Mouse (Mus musculus): ENCODE results near the gene Khdc3.
"Not testable (repeated sequence)": the region's sequence is repeated elsewhere in the genome, so short reads cannot be mapped to it uniquely, and the experiment has no call there.

Khdc3 gene

DNA sequence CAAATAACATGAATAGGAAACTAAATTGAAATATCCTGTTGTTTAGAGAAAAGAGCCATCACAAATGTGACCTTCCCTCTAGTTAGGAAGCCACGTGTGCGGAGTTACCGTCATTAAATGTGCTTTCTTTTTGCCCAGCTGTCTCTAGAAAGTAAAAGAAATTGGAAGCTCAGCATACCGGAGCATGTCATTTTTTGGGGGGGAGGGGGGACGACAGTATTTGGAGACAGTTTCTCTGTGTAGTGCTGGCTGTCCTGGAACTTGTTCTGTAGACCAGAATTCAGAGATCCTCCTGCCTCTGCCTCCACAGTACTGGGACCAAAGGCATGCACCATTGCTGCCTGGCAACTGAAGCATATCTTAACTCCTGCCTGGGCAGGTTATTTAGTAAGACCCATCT, at the start of gene Khdc3:
TSS of gene Khdc3 (plus strand) at position 301 of the 400 bp plus-strand sequence.
- no peak for DNase-seq (ENCODE audit: low spot score)

DNA sequence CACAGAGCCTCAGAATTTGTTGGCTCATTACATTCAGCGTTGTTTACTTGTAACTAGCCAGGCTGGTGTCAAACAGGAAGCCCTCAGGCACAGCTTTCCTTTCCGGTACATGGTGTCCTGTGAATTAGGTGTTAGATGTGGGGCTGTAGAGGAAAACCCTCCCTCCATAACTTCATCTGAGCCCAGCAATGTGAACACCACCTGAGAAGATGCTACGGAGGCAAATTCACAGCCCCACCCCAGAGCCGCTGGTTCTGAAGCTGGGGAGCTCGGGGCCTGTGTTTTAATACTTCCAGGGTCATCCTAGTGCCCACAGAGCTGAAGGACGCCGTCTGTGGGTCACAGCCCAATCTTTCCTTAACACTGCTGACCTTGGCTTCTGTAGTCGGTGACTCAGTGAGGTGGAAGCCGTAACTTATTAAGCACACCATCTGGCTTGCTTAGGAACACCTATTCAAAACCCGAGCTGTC, 46.2 kb upstream of the Khdc3 start:
- no peak for DNase-seq (ENCODE audit: low spot score)

DNA sequence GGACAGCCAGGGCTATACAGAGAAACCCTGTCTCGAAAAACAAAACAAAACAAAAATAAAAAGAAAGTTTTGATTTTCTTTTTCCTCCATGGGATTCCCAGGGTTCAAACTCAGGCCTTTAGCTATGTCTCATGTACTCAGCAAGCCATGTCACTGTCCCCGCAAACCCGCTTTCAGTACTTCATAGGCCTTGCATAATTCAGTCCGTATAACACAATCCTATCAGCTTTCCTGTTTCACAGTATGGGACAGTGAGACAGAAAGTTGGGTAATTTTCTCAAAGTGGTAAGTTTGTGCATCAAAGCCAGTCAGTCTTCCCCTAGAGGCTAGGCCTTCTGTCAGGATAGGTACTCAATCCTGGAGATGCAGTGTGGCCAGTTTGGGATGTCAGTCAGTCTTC, 42.4 kb upstream of the Khdc3 start:
- DNase-seq (ENCODE audit: low spot score), result no peak

DNA sequence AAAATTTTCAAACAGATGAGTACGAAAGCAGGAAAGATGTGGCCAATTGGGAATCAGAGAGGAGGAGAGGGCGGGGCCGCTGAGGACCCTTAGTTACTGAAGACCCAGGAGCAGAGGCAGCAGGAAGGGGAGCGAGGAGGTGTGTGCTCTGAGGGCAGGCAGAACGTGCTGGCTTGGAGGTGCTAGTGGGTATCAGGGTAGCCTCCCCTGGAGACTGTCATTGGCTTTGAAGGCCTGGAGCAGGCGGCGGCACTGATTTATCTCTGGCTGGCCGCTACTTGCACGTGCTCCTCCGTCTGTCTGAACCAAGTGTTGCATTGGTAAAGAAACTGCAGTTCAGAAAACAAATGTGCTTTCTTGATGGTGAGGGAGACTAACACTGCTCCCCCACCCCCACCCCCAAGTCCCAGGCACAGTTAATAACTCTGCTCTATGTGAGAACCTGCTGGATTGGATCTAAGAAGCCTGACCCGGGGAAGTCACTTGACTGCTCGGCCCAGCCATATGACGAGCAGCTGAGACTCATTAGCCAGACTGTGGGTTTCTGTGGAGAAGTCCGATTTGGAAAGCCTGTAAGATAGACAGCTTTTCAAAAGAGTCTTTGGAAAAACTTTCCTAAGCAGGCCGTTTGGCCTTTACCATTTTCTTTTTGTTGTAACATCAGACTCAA, 37.9 kb upstream of the Khdc3 start:
- no peak for DNase-seq (ENCODE audit: low spot score)

DNA sequence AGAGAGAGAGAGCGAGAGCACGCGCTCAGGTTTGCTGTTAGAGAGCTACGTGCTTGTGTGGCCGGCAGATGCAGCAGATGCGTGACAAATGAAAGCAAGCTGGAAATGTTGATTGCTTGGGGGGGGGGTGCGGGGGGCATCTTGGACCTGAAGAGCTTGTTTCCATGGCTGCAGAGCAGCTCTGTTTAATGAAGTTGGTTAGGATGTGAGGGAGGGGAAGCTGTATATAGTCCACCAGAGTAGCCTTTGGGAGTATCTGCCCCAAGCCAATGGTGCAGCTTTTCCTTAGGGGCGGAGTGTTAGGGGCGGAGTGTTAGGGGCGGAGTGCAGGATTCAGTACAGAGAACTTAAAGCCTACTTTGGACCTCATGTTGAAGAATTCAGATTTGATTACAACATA, 34.5 kb upstream of the Khdc3 start:
- DNase-seq (ENCODE audit: low spot score), result no peak

DNA sequence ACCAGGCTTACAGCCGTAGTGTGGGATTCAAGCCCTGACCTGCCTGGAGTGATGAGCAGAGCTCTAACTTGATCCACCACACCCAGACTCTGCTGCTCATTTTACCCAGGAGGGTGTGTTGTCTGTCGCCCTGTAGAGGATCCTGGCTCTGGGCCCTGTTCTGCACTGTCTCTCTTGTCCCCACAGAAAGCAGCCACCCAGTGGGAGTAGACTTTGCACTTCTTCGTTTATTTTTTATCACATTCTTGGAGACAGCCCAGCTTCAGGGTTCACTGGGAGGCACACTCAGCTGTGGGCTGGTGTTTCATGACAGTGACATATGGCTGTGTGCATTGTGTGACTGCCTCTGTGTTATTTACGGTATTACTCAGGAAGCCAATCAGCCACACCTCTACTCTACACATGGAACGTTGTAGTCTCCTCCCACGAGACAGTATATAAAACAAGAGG, 33.4 kb upstream of the Khdc3 start:
- DNase-seq (ENCODE audit: low spot score), result no peak

DNA sequence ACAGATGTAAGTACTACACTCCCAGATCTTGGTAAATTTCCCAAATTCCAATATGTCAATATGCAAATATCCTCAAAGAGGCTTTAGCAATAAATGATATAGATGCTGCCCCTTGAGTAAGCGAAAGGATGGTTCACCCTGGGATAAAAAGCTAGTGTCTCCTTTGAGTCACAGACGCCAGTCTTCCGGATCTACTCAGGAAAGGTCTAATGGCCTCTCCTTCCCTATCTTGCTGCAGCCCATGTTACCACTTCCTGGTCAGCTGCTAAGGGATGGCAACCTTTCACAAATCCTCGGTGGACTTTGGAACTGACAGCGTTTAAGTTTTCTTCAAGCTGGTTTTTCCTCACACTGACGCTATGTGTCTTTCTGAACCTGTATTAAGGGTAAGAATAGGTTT, 32.9 kb upstream of the Khdc3 start:
- DNase-seq (ENCODE audit: low spot score), result no peak

DNA sequence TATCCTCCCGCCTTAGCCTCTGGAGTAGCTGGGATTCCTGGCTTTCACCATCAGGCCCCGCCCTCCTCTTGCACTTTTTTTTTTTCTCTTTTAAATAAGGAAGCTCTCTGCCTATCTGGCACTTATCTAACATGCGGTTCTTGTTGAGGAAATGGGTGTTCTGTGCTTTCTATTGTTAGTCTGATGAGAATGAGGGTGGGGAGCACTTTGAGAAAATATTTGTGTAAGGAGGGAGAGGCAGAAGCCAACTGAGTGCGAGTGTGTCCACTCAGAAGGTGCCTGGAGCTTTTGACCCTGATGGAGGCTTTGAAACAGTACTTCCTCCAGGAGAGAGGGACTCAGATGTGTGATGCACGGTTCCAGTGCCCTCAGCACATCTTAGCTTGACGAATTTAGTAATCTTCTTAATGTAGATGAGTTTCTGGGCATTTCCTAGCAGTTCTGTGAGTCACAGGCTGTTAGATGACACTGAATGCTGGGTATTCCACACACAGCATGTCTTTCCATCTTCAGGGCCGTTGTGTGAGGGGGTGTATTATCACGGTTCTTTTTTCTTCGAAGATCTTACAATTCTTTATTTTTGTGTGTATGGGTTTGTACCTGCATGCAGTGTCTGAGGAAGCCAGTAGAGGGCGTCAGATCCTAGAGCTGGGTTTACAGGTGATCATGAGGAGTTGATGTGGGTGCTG, 30.5 kb upstream of the Khdc3 start:
- no peak for DNase-seq (ENCODE audit: low spot score)

DNA sequence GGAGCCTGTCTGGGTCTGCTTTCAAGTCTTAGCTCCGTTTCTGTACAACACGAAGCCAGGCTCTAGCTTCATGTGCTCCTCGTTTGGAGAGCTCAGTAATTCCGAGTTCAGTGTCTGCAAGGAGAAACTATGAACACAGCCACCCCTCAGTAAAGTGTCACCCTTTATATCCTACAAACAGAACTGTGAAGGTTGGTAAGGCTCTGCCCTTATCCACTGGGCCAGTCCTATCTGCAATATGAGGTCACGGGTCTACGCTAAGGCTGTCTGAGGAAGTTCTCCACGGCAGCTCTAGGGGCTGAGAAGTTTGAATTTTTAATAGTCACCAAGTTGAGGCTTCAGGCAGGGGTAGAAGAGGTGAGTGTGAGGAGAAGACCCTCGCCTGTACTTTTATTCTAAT, 29.2 kb upstream of the Khdc3 start:
- no peak for DNase-seq (ENCODE audit: low spot score)

DNA sequence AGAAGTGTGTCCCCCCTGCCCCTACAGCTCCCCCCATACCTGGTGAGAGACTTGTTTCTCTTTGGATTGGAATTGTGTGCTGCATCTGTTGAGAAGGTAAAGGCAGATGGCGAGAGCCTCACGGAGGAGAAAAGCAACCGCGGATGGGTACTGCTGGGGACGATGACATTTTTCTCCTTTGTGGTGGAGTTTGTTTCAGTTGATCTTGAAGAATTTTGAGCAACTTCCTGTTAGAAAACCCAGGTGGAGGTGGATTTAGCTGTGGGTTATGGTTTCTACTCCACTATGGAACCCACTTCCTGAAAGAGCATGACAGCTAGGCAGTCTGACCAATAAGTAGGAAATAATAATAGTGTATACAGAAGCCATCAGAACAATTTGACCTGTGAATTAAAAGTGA, 28.5 kb upstream of the Khdc3 start:
- DNase-seq (ENCODE audit: low spot score), result no peak

DNA sequence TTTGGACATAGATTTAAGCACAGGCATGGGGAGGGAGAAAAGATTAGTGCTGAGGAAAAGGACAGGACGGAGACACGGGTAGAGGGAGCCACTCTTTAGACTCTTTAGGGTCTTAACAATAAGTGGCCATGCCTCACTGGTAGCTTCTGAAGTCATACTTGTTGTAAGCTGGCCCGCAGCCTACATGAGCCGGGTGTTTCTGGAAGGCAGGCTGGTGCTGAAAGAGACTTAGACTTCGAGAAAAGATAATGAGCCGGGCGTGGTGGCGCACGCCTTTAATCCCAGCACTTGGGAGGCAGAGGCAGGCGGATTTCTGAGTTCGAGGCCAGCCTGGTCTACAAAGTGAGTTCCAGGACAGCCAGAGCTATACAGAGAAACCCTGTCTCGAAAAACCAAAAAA, 22.3 kb upstream of the Khdc3 start:
- not testable (repeated sequence) for DNase-seq (ENCODE audit: low spot score)

DNA sequence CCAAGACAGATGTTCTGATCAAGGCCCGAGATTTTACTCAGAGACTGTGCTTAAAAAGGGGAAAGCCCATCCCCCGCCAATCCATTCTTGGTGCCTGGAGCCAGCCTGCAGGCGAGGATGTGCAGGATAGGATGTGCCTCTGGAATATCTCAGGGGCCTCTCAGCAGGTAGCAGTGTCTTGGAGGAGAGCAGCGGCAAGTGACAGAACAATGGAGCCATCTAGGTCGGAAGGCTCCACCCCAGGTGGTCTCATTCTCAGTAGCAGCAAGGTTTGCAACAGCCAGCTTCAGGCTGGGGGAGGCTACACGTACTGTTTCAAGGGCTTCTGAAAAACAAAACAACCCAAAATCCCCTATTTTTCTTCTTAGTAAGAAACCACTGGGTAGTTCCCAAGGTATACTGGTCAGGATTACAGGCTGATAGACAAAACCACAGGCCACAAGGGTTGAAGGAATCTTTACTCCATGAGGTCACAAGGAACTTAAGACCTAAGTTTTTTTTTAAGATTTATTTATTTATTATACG, 21.8 kb upstream of the Khdc3 start:
- no peak for DNase-seq (ENCODE audit: low spot score)

DNA sequence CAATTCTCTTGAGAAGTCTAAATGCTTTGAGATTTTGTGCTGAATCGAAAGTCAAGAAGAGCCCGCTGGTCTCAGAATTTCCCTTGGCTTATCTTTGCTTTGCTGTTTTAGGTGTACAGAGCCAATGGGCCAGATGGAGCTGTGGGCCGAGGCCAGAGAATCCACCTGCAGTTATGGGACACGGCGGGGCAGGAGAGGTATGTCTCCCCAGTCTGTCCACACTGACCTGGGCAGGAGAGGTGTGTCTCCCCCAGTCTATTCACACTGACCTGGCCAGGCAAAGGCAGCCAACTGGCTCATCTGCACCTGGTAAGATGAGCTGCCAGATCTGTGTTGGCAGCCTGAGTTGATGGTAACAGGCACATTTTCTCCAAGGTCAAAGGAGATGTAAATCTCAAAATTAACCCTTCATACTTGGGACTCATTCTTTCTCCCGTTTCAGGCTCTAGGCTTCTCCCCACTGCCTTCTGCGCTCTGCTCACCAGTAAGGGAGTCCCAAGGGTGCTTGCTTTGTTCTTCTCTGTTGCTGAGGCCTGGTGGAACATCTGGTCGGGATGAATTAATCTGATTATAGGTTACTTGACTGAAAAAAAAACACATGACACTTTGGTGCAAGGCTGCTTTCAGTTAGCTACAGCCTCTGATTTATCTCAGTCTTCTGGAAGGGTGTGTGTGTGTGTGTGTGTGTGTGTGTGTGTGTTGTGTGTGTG, 19.2 kb upstream of the Khdc3 start:
- DNase-seq (ENCODE audit: low spot score), result no peak

DNA sequence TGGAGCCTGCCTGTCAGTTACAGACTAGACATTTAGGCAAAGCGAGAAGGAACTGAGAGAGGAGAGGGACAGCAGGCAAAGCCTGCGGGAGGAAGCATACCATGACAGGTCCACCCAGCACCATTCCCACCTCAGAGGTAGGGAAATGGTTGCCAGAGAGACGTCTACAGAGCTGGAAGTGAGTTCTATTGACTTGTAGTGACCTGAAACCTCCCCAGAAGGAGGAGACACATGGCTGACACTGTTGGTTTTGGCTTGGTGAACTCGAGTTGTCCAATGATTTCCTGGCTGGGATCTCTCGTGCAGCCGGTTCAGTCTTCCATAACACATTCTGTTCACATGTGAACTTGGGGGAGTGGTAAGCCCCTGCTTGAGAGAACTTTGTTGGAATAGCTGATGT, 17.7 kb upstream of the Khdc3 start:
- no peak for DNase-seq (ENCODE audit: low spot score)

DNA sequence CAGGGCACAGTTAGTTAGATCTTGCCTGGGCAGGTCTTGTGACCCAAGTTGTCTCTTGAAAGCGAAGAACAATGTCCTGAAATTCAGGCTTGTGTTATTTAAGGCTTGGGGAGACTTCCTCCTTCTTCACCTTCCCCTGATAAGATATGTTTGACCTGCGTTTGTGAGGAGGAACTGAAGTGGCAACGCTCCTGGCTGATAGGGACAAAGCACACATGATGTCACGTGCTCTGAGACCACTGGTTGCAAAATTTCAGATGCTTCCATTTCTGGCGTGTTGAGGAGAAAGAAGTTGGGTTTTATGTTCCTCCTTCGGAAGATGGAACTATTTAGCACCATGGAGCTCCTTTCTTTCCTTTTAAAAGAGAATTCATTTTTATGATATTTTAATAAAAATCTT, 15.8 kb upstream of the Khdc3 start:
- DNase-seq (ENCODE audit: low spot score), result no peak

DNA sequence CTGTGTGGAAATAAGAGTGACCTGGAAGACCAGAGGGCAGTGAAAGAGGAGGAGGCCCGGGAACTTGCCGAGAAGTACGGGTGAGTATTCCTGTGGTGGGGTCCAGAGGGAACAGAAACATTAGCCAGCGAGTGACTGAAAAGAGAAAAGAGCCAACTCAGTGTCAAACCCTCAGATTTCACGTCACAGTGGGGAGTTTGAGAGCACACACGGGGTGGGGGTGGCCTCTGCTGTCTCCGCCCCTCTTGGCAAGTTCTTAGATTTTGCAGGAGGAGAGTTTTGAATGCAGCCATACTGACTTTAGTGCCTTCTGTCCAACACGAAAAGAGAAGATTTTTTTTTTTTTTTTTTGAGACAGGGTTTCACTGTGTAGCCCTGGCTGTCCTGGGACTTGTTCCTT, 14.5 kb upstream of the Khdc3 start:
- DNase-seq (ENCODE audit: low spot score), result no peak

DNA sequence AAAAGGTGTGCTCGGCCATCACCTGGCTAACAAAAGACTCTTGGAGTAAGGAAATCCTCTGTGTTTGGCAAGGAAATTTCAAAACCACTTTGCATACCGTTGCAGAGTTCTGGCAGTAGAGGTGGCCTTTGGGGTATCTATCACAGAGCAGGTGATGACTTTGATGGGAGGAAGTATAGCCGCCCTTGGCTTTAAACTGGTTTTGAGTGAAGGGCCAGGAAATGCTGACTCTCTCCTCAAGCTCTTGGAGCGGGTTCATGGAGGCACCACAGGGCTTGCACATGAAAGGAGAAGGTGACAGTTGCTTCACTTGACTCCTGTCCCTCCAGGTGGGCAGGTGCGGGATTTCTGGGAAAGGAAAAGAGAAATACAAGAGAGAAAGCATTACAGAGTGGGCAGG, 14.1 kb upstream of the Khdc3 start:
- DNase-seq (ENCODE audit: low spot score), result no peak

DNA sequence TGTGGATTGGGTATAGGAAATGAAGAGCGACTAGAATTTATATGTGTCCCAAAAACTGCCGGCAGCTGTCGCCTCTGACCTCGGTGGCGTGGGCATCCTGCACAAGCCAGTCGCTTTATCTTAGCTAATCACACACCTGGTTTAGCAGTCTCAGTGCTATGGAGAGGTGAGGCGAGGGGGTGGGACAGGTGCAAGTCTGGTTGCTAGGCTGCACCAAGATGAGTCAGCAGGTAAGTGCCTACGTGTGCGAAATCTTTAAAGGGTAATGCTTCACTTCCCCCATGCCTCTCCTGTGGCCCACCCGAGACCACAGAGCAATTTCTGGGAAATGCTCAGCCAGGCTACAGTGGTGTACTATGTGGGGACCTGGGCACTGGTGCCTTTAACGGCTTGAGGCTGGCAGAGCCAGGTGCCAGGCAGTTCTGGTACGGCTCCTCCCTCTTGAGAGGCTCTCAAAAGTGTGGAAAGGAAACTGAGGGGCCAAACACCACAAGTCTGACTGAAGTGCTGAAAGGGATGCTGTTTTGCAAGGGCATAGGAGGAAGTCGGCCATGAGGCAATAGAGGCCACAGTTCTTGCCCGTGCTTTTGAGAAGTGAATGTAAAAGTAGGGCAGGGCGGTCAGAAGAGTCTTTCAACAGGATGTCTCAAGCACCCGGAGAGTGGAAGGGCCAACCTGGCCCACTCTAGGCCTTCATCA, 12.3 kb upstream of the Khdc3 start:
- DNase-seq (ENCODE audit: low spot score), result no peak

DNA sequence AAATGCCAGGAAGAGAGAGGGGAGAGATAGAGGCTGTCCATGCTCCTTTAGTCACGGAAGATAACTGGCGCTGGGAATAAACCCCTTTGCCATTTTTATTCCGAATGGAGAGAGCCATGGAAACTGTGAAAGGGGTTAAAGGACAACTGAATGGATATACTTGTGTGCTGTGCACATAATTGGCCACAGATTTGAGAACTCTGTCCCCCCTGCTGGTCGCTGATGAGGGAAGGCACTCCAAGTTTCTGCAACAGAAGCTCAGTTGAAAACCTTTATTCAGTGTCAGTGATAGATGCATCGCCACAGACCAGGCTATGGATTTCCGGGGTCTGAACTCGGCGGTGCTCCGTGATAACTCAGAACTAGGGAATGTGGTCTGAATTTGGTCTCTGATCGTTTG, 11.5 kb upstream of the Khdc3 start:
- DNase-seq (ENCODE audit: low spot score), result no peak

DNA sequence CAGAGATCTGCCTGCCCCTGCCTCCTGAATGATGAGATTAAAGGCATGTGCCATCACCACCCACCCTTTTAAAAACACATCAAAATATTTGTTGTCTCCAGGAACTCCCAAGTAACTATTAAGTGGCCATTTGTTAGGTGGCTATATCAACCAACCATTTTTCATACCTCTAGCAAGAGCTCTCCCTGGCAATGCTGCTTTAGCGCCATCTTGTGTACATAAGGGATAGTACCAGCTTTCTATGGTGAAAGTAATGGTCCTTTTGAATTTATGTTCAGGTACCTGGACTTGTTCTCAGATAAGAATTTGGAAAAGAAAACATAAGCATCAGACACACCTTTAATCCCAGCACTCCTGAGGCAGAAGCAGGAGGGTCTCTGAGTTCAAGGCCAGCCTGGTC, 9.9 kb upstream of the Khdc3 start:
- DNase-seq (ENCODE audit: low spot score), result no peak

DNA sequence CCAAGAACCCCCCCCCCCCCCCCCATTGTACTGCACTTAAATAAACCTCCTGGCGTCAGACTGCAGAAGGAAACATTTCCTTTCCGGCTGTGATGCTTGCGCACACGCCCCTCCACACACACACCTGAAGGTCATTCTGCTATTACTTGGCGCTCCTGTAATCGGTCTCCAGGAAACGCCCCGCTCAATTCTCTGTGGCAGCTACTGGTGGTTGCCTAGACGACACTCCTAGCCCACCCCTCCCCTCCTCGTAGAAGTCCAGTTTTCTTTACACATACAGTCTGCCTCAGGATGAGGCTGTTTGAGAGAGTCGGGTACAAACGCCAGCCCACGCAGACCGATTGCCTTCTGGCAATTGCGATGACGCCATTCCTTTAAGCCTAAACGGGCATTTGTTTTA, 7.1 kb upstream of the Khdc3 start:
- DNase-seq (ENCODE audit: low spot score), result no peak

DNA sequence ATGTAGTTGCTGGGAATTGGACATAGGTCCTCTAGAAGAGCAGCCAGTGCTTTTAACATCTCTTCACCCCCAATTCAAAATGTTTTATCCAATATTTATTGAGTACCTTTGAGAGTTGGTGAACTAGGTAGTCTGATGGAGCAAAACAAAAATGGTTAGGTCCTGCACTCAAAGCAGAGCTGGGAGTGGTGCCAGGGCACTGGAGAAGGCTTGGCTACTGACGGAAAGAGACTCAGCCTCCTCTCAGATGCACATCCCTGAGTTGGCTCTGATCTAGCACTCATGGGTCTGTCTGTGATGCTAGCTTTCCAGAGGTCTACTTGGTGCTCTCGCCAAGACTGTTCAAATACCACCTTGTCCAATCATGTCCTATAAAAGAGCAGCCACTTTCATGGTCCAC, 3.7 kb upstream of the Khdc3 start:
- no peak for DNase-seq (ENCODE audit: low spot score)
